Mouse (Mus musculus): Measurements from ENCODE around the gene Akr1cl.

DNA sequence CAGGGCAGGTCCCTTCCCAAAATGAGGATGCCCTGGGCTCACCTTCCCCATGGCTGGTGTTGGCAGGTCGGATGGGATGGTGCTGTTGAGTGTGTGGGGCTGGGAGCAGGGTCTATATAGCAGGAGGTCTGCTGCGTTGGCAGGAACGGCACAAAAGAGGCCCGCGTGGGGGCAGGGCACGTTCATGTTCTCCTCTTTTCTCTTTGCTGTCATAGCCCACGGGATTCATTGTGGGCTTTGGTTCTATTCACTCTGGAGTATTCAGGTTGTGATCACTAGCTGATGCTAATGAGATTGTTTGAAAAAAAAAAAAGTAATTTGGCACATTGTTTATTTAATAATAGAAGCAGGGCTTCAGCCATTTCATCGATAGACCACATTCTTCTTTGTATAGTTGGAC lies 30.8 kb upstream of the Akr1cl start, which contains the start of gene Crygd:
- TF ChIP-seq POLR2A (IDR thresholded peaks at IDR 0.05; ENCODE audit: insufficient read depth, low read depth, low read length) (no peak), CTCF (IDR thresholded peaks at IDR 0.05; ENCODE audit: insufficient read depth, low read depth, low read length) (no peak)
